Mouse (Mus musculus): ENCODE results near the gene Myb. TPM values are rescaled to one million over a fixed set of nuclear protein-coding genes. Genes with fewer than 3 reads are reported as not detected.
A peak's percentile ranks its signal among the peaks of the same experiment; 100 is the strongest.

Myb gene
- polyA plus RNA-seq, 1 experiment from 2014 or later, result 4.1 TPM

DNA sequence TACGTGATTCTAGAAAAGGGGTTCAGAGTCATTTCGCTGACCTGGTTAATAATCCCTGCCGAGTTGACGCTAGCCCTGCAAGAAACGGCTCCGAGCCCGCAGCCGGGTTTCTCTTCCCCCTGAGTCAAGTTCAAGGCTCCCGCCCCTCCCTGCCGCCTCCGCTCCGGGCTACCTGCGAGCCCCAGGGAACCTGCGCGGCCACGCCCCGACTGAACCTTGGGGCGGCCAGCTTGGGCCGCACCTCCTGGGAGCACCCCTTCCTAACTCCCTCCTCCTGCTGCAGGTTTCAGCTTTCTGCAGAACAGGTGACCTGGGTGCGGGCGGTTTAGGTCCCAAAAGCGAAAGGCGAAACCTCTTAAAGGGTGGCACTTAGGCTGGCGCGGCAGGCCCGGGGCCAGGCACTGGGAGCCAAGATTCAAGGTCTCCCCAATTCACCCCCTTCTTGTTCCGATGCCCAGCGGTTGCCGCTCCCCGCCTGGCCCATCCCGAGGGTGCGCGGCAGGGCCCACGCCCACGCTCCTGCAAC, 1.8 kb downstream of the Myb start:
- no peaks in the 10 kb centered on the region for H3K36me3 ChIP-seq (ENCODE audit: insufficient read depth)
- no peaks in the 10 kb centered on the region for H3K9me3 ChIP-seq (ENCODE audit: low read depth, low read length)
- under 1% methylated on average over 35 of the region's 35 CpGs for WGBS
- H3K27ac ChIP-seq (ENCODE audit: low read depth), result no peak overlapping the region
- H3K9ac ChIP-seq, result peak overlapping the region; percentile 46
- no peak for TF ChIP-seq CTCF (IDR thresholded peaks at IDR 0.05; ENCODE audit: low read depth)
- ATAC-seq (ENCODE audit: insufficient read depth), result peak; percentile 56
- H3K4me3 ChIP-seq (ENCODE audit: low read depth, low read length), result peak overlapping the region; percentile 62
- H3K27me3 ChIP-seq (ENCODE audit: insufficient read depth, low read length), result peaks cover 42% of the 10 kb centered on the region
- H3K4me2 ChIP-seq, result peak overlapping the region; percentile 99
- 0 out of 2 replicates have a peak, but pooled peaks cover 2% of the 10 kb centered on the region for H3K4me1 ChIP-seq (ENCODE audit: insufficient read depth)
- DNase-seq, result peak; percentile 59

DNA sequence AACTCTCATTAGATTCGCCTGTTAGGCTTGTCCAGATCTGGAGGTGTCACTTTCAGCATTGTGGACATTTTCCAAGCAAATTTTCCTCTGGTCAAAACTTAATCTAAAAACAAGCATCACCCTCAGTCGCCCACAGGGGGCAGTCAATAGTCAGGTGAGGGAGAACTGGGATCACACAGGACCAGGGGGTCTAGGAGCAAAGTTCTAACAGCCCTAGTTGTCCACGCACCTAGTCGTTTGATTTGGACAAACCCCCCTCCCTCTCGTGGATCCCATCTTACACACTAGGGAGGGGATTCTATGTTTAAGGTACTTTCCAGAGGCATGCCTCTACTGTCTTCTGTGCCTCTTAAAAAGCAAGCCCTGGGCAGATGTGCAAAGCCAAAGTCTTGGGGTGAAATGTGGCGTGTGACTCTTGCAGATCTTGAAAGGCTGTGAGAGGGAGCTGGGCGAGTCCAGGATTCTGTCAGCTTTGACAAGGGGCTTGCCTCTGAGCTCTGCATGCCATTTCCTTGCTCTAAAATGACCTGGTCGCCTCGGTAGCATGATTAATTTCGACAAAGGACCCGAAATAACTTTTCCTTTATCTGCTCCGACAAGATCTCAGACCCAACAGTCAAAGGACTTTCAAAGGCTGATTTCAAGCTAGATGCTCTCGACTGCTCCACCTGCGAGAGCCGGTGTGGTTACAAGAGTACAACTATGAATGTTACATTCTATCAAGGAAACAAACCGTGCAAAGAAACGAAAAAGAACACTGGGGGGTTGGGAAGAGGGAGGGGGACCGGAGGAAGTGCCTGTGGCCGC, 2.5 kb downstream of the Myb start:
- TF ChIP-seq CTCF (IDR thresholded peaks at IDR 0.05; ENCODE audit: low read depth), result peak; percentile 62
- peak overlapping the region; percentile 99 for H3K4me2 ChIP-seq
- ATAC-seq (ENCODE audit: insufficient read depth) (no peak), DNase-seq (peak; percentile 75)
- 4% methylated on average over 19 of the region's 19 CpGs for WGBS
- peak overlapping the region; percentile 46; the same call in 1 of the 2 replicates for H3K9ac ChIP-seq
- H3K36me3 ChIP-seq (ENCODE audit: insufficient read depth), result no peaks in the 10 kb centered on the region
- H3K27ac ChIP-seq (ENCODE audit: low read depth), result no peak overlapping the region
- H3K9me3 ChIP-seq (ENCODE audit: low read depth, low read length), result no peaks in the 10 kb centered on the region
- H3K4me3 ChIP-seq (ENCODE audit: low read depth, low read length), result peak overlapping the region; percentile 62
- peaks cover 42% of the 10 kb centered on the region for H3K27me3 ChIP-seq (ENCODE audit: insufficient read depth, low read length)
- 0 out of 2 replicates have a peak, but pooled peaks cover 2% of the 10 kb centered on the region for H3K4me1 ChIP-seq (ENCODE audit: insufficient read depth)

- no peak for DNase-seq
- Histone ChIP-seq H3K9ac (no peak overlapping the region), H3K4me2 (no peak overlapping the region), H3K27me3 (ENCODE audit: insufficient read depth, low read length) (peaks cover 36% of the 10 kb centered on the region), H3K36me3 (ENCODE audit: insufficient read depth) (no peaks in the 10 kb centered on the region), H3K4me3 (ENCODE audit: low read depth, low read length) (no peak overlapping the region), H3K9me3 (ENCODE audit: low read depth, low read length) (no peaks in the 10 kb centered on the region), H3K27ac (ENCODE audit: low read depth) (no peak overlapping the region), H3K4me1 (ENCODE audit: insufficient read depth) (0 out of 2 replicates have a peak, but pooled peaks cover 2% of the 10 kb centered on the region)
- TF ChIP-seq CTCF (IDR thresholded peaks at IDR 0.05; ENCODE audit: low read depth), result no peak
- no peak for ATAC-seq (ENCODE audit: insufficient read depth)
- WGBS, result 63% methylated on average over 5 of the region's 5 CpGs
Observed at GRCm38 (mm10) chr10:21156953-21157499, 3.8 kb downstream of the Myb start.

DNA sequence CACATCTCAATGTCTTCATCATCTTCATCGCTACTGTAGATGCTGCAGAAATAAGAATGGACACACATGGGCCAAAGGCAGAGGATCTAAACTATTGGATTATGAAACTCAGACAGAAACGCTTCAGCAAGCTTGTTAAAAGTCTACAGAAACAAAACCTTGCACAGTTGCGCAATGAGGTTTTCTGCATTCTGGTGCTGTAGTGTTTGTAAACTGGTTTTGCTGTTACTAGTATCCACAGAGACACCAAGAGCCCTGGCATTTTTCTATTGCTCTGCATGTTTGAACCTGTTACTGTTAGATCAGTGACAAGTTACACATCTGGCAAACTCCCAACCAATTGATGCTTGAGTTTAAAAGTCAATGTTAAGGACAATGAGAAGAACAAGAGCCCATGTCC, 4.4 kb downstream of the Myb start:
- no peak overlapping the region for H3K9ac ChIP-seq
- WGBS, result 95% methylated on average over 3 of the region's 3 CpGs
- peaks cover 30% of the 10 kb centered on the region for H3K27me3 ChIP-seq (ENCODE audit: insufficient read depth, low read length)
- H3K27ac ChIP-seq (ENCODE audit: low read depth), result no peak overlapping the region
- TF ChIP-seq CTCF (IDR thresholded peaks at IDR 0.05; ENCODE audit: low read depth), result no peak
- H3K36me3 ChIP-seq (ENCODE audit: insufficient read depth), result no peaks in the 10 kb centered on the region
- 0 out of 2 replicates have a peak, but pooled peaks cover 2% of the 10 kb centered on the region for H3K4me1 ChIP-seq (ENCODE audit: insufficient read depth)
- no peaks in the 10 kb centered on the region for H3K9me3 ChIP-seq (ENCODE audit: low read depth, low read length)
- peak; percentile 8 for DNase-seq
- ATAC-seq (ENCODE audit: insufficient read depth), result no peak
- no peak overlapping the region for H3K4me3 ChIP-seq (ENCODE audit: low read depth, low read length)
- H3K4me2 ChIP-seq, result no peak overlapping the region

- Histone ChIP-seq H3K9ac (no peak overlapping the region), H3K27me3 (ENCODE audit: insufficient read depth, low read length) (peaks cover 25% of the 10 kb centered on the region), H3K4me3 (ENCODE audit: low read depth, low read length) (no peak overlapping the region), H3K4me2 (no peak overlapping the region), H3K9me3 (ENCODE audit: low read depth, low read length) (no peaks in the 10 kb centered on the region), H3K4me1 (ENCODE audit: insufficient read depth) (0 out of 2 replicates have a peak, but pooled peaks cover 2% of the 10 kb centered on the region), H3K27ac (ENCODE audit: low read depth) (no peak overlapping the region), H3K36me3 (ENCODE audit: insufficient read depth) (no peaks in the 10 kb centered on the region)
- no peak for DNase-seq
- 43% methylated on average over 3 of the region's 3 CpGs for WGBS
- ATAC-seq (ENCODE audit: insufficient read depth), result no peak
- TF ChIP-seq CTCF (IDR thresholded peaks at IDR 0.05; ENCODE audit: low read depth), result no peak
Observed at GRCm38 (mm10) chr10:21154927-21155326, 5.9 kb downstream of the Myb start.

DNA sequence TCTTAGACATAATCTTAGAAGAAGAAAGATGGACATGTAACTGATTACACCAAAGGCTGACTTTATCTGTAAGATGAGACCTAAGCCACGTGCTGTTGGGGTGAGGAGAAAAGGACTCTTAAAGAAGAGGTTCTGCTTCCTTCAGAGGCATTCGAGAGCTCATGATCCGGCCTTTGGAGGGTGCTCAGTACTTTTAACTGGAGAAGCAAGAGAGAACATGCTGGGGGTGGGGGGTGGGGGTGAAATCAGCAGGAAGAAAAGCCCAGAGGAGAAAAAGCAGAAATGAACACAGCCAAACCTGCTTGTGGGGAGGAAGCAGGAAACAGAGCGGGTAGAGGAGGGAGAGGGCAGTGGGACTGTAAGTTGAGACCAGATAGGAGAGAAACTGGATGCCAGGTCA, 7.4 kb downstream of the Myb start:
- 74% methylated on average over 4 of the region's 4 CpGs for WGBS
- peaks cover 10% of the 10 kb centered on the region; the same call in 1 of the 2 replicates for H3K27me3 ChIP-seq (ENCODE audit: insufficient read depth, low read length)
- no peak overlapping the region for H3K4me2 ChIP-seq
- H3K4me1 ChIP-seq (ENCODE audit: insufficient read depth), result no peaks in the 10 kb centered on the region
- DNase-seq, result no peak
- H3K27ac ChIP-seq (ENCODE audit: low read depth), result no peak overlapping the region
- no peak for TF ChIP-seq CTCF (IDR thresholded peaks at IDR 0.05; ENCODE audit: low read depth)
- no peaks in the 10 kb centered on the region for H3K36me3 ChIP-seq (ENCODE audit: insufficient read depth)
- no peak for ATAC-seq (ENCODE audit: insufficient read depth)
- no peak overlapping the region for H3K4me3 ChIP-seq (ENCODE audit: low read depth, low read length)
- H3K9me3 ChIP-seq (ENCODE audit: low read depth, low read length), result no peaks in the 10 kb centered on the region
- H3K9ac ChIP-seq, result no peak overlapping the region

- no peak overlapping the region for H3K27ac ChIP-seq (ENCODE audit: low read depth)
- no peak for TF ChIP-seq CTCF (IDR thresholded peaks at IDR 0.05; ENCODE audit: low read depth)
- DNase-seq, result no peak
- WGBS, result 85% methylated on average over 5 of the region's 5 CpGs
- no peak for ATAC-seq (ENCODE audit: insufficient read depth)
- H3K27me3 ChIP-seq (ENCODE audit: insufficient read depth, low read length), result peaks cover 4% of the 10 kb centered on the region; the same call in 1 of the 2 replicates
- H3K36me3 ChIP-seq (ENCODE audit: insufficient read depth), result peaks cover 5% of the 10 kb centered on the region; the same call in 1 of the 2 replicates
- no peaks in the 10 kb centered on the region for H3K4me1 ChIP-seq (ENCODE audit: insufficient read depth)
- H3K9me3 ChIP-seq (ENCODE audit: low read depth, low read length), result no peaks in the 10 kb centered on the region
- H3K9ac ChIP-seq, result no peak overlapping the region
- no peak overlapping the region for H3K4me3 ChIP-seq (ENCODE audit: low read depth, low read length)
- no peak overlapping the region for H3K4me2 ChIP-seq
Observed at GRCm38 (mm10) chr10:21152812-21153211, 8.0 kb downstream of the Myb start.
